Mouse (Mus musculus): Measurements from ENCODE around the gene St7.

The St7 gene

GRCm38 (mm10) chr6:17912312-17912711 is 219.6 kb downstream of the St7 start:
- DNase-seq, result no peak

GRCm38 (mm10) chr6:17912825-17913224 is 220.1 kb downstream of the St7 start:
- DNase-seq, result no peak

- DNase-seq, result no peak
These were observed 220.6 kb downstream of the St7 start for GRCm38 (mm10) chr6:17913315-17913714.

- DNase-seq, result no peak
These were observed 221.6 kb downstream of the St7 start for GRCm38 (mm10) chr6:17914300-17914699.

GRCm38 (mm10) chr6:17917233-17917632 is 224.5 kb downstream of the St7 start:
- DNase-seq, result no peak

GRCm38 (mm10) chr6:17922180-17922579 is 229.4 kb downstream of the St7 start:
- no peak for DNase-seq

- no peak for DNase-seq
These were observed 230.2 kb downstream of the St7 start for GRCm38 (mm10) chr6:17922967-17923366.

GRCm38 (mm10) chr6:17923370-17923769 is 230.6 kb downstream of the St7 start:
- DNase-seq, result no peak

- DNase-seq, result no peak
These were observed 231.3 kb downstream of the St7 start for GRCm38 (mm10) chr6:17923894-17924505.

GRCm38 (mm10) chr6:17925267-17925666 is 232.5 kb downstream of the St7 start:
- DNase-seq, result peak; percentile 21 to 33

GRCm38 (mm10) chr6:17927746-17928145 is 235.0 kb downstream of the St7 start:
- DNase-seq, result no peak

- DNase-seq, result no peak
These were observed 238.5 kb downstream of the St7 start for GRCm38 (mm10) chr6:17931187-17931586.

- DNase-seq, result no peak
These were observed 239.1 kb downstream of the St7 start for GRCm38 (mm10) chr6:17931835-17932234.

- no peak for DNase-seq
These were observed 240.1 kb downstream of the St7 start for GRCm38 (mm10) chr6:17932806-17933205.

GRCm38 (mm10) chr6:17938631-17939346 is 246.1 kb downstream of the St7 start:
- no peak for DNase-seq

GRCm38 (mm10) chr6:17941916-17942315 is 249.2 kb downstream of the St7 start:
- DNase-seq, result no peak

- DNase-seq, result no peak
These were observed 249.6 kb downstream of the St7 start for GRCm38 (mm10) chr6:17942344-17942743.

- DNase-seq, result no peak
These were observed 251.3 kb downstream of the St7 start for GRCm38 (mm10) chr6:17943877-17944617.

GRCm38 (mm10) chr6:17946456-17946855 is 253.7 kb downstream of the St7 start:
- no peak for DNase-seq

GRCm38 (mm10) chr6:17947130-17947831 is 254.5 kb downstream of the St7 start:
- no peak for DNase-seq

- no peak for DNase-seq
These were observed 256.4 kb downstream of the St7 start for GRCm38 (mm10) chr6:17949103-17949502.

GRCm38 (mm10) chr6:17951779-17952178 is 259.0 kb downstream of the St7 start:
- no peak for DNase-seq

GRCm38 (mm10) chr6:17963455-17963854 is 270.7 kb downstream of the St7 start:
- DNase-seq, result no peak

All from B cell, adult 2 months (primary cell).